Mouse (Mus musculus) heart, adult 9 months (tissue): ENCODE results near the gene Sik1.

Experiments
- DNase-seq, 2 experiments: peaks; one replicate each; pipeline ENCODE4 v3.0.0; 2022; ENCODE audit warnings: low spot score in 2 of 2

Sik1 gene

GRCm38 (mm10) chr17:31806496-31806895, 49.1 kb downstream of the Sik1 start:
- no peak for DNase-seq

DNA sequence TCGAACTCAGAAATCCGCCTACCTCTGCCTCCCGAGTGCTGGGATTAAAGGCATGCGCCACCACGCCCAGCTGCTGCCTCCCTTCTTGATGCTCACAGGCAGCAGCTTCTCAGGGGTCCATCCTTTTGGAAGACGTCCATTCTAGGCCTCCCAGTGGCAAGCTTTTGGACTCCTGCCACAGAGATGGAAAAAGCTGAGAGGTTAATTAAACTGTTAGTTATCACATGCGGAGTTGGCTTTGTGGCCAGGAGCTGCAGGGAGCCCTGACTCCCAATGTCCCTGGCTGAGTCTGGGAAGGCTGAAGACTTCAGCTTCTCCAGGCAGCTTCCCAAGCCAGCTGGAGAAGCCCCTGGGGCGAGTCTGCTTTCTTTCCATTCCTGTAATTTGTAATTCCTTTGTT, 49.6 kb downstream of the Sik1 start:
- peak in 1 of 2 experiments; percentile 41 for DNase-seq

DNA sequence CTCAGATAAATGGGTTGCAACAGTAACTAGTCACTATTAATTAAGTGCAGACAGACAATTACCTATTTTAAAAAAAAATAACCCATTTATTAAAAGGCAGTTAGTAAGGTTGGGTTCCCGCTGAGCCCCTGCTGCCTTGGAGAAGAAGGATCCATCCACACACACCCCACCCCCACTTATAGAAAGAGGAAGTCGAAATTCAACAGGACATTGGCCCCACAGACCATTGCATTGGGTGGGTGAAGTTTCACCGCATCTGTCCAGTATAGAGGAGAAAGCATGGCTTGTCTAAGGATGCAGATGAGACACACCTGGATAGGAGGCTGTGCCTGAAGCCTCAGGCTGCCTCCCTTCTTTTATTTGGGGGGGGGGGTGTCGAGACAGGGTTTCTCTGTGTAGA, 50.0 kb downstream of the Sik1 start:
- no peak for DNase-seq

- DNase-seq: no peak
Observed at GRCm38 (mm10) chr17:31802272-31803017, 53.2 kb downstream of the Sik1 start.

DNA sequence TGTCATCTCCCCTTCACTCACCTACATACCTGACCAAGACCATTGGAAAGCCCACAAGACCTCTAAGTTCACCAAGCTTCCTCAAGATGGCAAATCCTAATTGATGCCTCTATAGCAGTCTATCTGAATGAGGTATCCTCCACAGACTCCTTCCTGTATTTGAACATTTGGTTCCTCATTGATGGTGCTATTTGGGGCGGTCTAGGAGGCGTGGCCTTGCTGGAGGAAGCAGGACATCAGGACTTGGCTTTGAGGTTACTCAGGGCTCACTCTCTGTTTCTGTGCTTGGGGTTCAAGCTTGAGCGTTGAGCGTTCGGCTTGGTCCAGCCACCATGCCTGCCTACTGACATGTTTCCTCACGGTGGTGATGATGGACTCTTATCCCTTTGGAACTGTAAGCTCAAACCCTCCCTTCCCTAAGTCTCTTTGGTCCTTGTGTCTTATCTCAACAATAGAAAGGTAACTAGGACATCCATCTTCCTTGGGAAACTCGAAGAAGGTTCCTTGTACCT, 54.7 kb downstream of the Sik1 start:
- DNase-seq: no peak

- DNase-seq: peak in 1 of 2 experiments; percentile 30
Observed at GRCm38 (mm10) chr17:31795893-31796292, 59.7 kb downstream of the Sik1 start.
